Comparison of ENCODE assay signal across 22 mouse cellular contexts in the genomic region with DNA sequence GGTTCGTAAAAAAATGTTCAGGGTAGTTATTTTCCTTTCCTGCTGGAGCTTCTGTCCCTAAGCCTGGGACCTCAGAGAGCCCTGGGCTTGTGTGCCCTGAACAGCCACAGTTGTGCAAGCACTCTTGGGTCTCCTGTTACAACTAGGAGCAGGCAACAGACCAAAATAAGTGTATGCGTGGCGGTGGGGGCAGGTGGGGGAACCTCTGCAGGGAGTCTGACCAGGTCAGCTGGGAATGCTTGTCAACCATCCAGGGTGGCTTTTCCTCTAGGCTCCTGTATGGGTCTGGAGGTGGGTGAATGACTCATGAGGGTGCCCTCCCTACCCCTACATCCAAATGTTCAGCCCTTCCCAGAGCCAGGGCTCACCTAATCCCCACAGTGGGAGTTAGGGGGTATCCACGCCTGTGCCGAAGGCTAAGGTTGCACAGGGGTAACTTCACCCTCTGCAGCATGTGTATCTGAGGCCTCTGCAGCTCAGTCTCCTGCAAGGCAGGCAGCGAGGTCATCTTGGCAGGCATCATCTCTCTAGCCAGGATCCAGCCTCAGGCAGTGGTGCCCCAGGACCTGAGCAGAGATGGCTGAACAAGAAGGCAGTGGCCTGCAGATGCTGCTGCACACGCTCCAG. TPM values are rescaled to one million over a fixed set of nuclear protein-coding genes. Genes with fewer than 3 reads are reported as not detected.
DNase-seq lines count a peak whose midpoint lies in the region; ATAC-seq and TF ChIP-seq lines count a peak whose summit lies in the region.
"Had no signal": no experiment of that assay in that cellular context is flagged by ENCODE, and none has a peak within 500 bp of the region (broad histone marks: within the 10 kb centered on the region; RNA-seq: fewer than 3 reads in every experiment).

A gene (plus strand): TSS at position 577 of the 627 bp plus-strand sequence.

- ATAC-seq in hindbrain, embryonic 12.5 days (ENCODE audit: low FRiP score): no peak
- no peak for ATAC-seq in hindbrain, embryonic 14.5 days (ENCODE audit: low FRiP score)
- no peak for ATAC-seq in midbrain, embryonic 12.5 days (ENCODE audit: low FRiP score, low read depth)
- no peak for ATAC-seq in midbrain, embryonic 11.5 days (ENCODE audit: low FRiP score)
- peak; percentile 23; the same call in 1 of the 2 replicates for ATAC-seq in midbrain, postnatal 0 days (ENCODE audit: low FRiP score)
- ATAC-seq: forebrain, embryonic 15.5 days; intestine, embryonic 15.5 days had no signal

- TF ChIP-seq CTCF in midbrain, postnatal 0 days (IDR thresholded peaks at IDR 0.05): no peak

- 0 out of 2 replicates have a peak within 1 kb of the TSS, but pooled peaks have one; percentile 4 for H3K27ac ChIP-seq in hindbrain, embryonic 12.5 days
- H3K27ac ChIP-seq in hindbrain, embryonic 14.5 days: no peak within 1 kb of the TSS
- 0 out of 2 replicates have a peak within 1 kb of the TSS, but pooled peaks have one; percentile 15 for H3K27ac ChIP-seq in midbrain, embryonic 12.5 days (replicated peaks)
- no peak within 1 kb of the TSS for H3K27ac ChIP-seq in midbrain, embryonic 11.5 days (ENCODE audit: low read depth, low read length)
- no peak within 1 kb of the TSS for H3K27ac ChIP-seq in midbrain, postnatal 0 days (ENCODE audit: low read depth, low read length)
- H3K27ac ChIP-seq: forebrain, embryonic 15.5 days; heart, embryonic 10.5 days; intestine, embryonic 15.5 days; kidney, postnatal 0 days; left cerebral cortex, adult 2 months had no signal

- no peaks in the 10 kb centered on the region for H3K36me3 ChIP-seq in hindbrain, embryonic 12.5 days
- no peaks in the 10 kb centered on the region for H3K36me3 ChIP-seq in hindbrain, embryonic 14.5 days (replicated peaks; ENCODE audit: control insufficient read depth, insufficient read depth)
- no peaks in the 10 kb centered on the region for H3K36me3 ChIP-seq in midbrain, embryonic 12.5 days
- no peaks in the 10 kb centered on the region for H3K36me3 ChIP-seq in midbrain, embryonic 11.5 days (ENCODE audit: control insufficient read depth, insufficient read depth, low read length)
- no peaks in the 10 kb centered on the region for H3K36me3 ChIP-seq in midbrain, postnatal 0 days (ENCODE audit: insufficient read depth, low read length)
- H3K36me3 ChIP-seq: forebrain, embryonic 15.5 days; heart, embryonic 10.5 days; intestine, embryonic 15.5 days had no signal

- DNase-seq in hindbrain, embryonic 14.5 days (ENCODE audit: low spot score): no peak
- DNase-seq in midbrain, embryonic 11.5 days (ENCODE audit: low spot score, missing footprints): no peak
- DNase-seq in gastrocnemius, postnatal 10 days: peak; percentile 34
- DNase-seq in midbrain, postnatal 0 days (ENCODE audit: low spot score): no peak
- no peak for DNase-seq in ovary, postnatal 14 days (ENCODE audit: low spot score)
- DNase-seq: adrenal gland, adult 2 months; cerebellum, adult 11 months; cerebellum, postnatal 14 days; embryo, embryonic 11 days; heart, postnatal 14 days; lung, postnatal 14 days; right cerebral cortex, adult 18-20 months; spleen, adult 18-20 months had no signal

- H3K4me2 ChIP-seq in hindbrain, embryonic 12.5 days (replicated peaks): no peak within 1 kb of the TSS
- no peak within 1 kb of the TSS for H3K4me2 ChIP-seq in hindbrain, embryonic 14.5 days (replicated peaks)
- H3K4me2 ChIP-seq in midbrain, embryonic 12.5 days (replicated peaks): no peak within 1 kb of the TSS
- no peak within 1 kb of the TSS for H3K4me2 ChIP-seq in midbrain, embryonic 11.5 days
- no peak within 1 kb of the TSS for H3K4me2 ChIP-seq in midbrain, postnatal 0 days (ENCODE audit: low read depth, low read length, poor library complexity, severe bottlenecking)
- H3K4me2 ChIP-seq: forebrain, embryonic 15.5 days; intestine, embryonic 15.5 days had no signal

- no peaks in the 10 kb centered on the region for H3K4me1 ChIP-seq in hindbrain, embryonic 12.5 days
- H3K4me1 ChIP-seq in hindbrain, embryonic 14.5 days (replicated peaks; ENCODE audit: control insufficient read depth, insufficient read depth, low read length): no peaks in the 10 kb centered on the region
- no peaks in the 10 kb centered on the region for H3K4me1 ChIP-seq in midbrain, embryonic 12.5 days
- no peaks in the 10 kb centered on the region for H3K4me1 ChIP-seq in midbrain, embryonic 11.5 days (ENCODE audit: control insufficient read depth, insufficient read depth, low read length)
- H3K4me1 ChIP-seq in midbrain, postnatal 0 days (ENCODE audit: insufficient read depth, low read length): no peaks in the 10 kb centered on the region
- H3K4me1 ChIP-seq: forebrain, embryonic 15.5 days; heart, embryonic 10.5 days; intestine, embryonic 15.5 days had no signal

- no peak within 1 kb of the TSS for H3K4me3 ChIP-seq in hindbrain, embryonic 12.5 days
- no peak within 1 kb of the TSS for H3K4me3 ChIP-seq in hindbrain, embryonic 14.5 days (replicated peaks; ENCODE audit: low read length)
- H3K4me3 ChIP-seq in midbrain, embryonic 12.5 days: no peak within 1 kb of the TSS
- H3K4me3 ChIP-seq in midbrain, embryonic 11.5 days (ENCODE audit: low read depth, low read length): no peak within 1 kb of the TSS
- no peak within 1 kb of the TSS for H3K4me3 ChIP-seq in midbrain, postnatal 0 days (ENCODE audit: low read depth, low read length)
- H3K4me3 ChIP-seq: forebrain, embryonic 15.5 days; heart, embryonic 10.5 days; intestine, embryonic 15.5 days; left cerebral cortex, adult 2 months had no signal

- 58% methylated on average over 7 of the region's 7 CpGs for WGBS in hindbrain, embryonic 12.5 days
- WGBS in hindbrain, embryonic 14.5 days: 69% methylated on average over 7 of the region's 7 CpGs
- 60% methylated on average over 7 of the region's 7 CpGs for WGBS in midbrain, embryonic 12.5 days
- 62% methylated on average over 7 of the region's 7 CpGs for WGBS in midbrain, embryonic 11.5 days
- WGBS in midbrain, postnatal 0 days: 67% methylated on average over 7 of the region's 7 CpGs

- no peaks in the 10 kb centered on the region for H3K27me3 ChIP-seq in hindbrain, embryonic 12.5 days
- H3K27me3 ChIP-seq in hindbrain, embryonic 14.5 days (ENCODE audit: control insufficient read depth, insufficient read depth, low read length): no peaks in the 10 kb centered on the region
- H3K27me3 ChIP-seq in midbrain, embryonic 12.5 days: no peaks in the 10 kb centered on the region
- no peaks in the 10 kb centered on the region for H3K27me3 ChIP-seq in midbrain, embryonic 11.5 days (ENCODE audit: control insufficient read depth, insufficient read depth, low read length)
- H3K27me3 ChIP-seq in midbrain, postnatal 0 days (ENCODE audit: insufficient read depth, low read length): no peaks in the 10 kb centered on the region
- H3K27me3 ChIP-seq: forebrain, embryonic 15.5 days; intestine, embryonic 15.5 days had no signal

- H3K9me3 ChIP-seq in hindbrain, embryonic 12.5 days (replicated peaks): no peaks in the 10 kb centered on the region
- no peaks in the 10 kb centered on the region for H3K9me3 ChIP-seq in hindbrain, embryonic 14.5 days (ENCODE audit: control insufficient read depth, low read length)
- H3K9me3 ChIP-seq in midbrain, embryonic 12.5 days: no peaks in the 10 kb centered on the region
- H3K9me3 ChIP-seq in midbrain, embryonic 11.5 days (ENCODE audit: control insufficient read depth, low read length): no peaks in the 10 kb centered on the region
- H3K9me3 ChIP-seq in midbrain, postnatal 0 days (ENCODE audit: low read length): no peaks in the 10 kb centered on the region
- H3K9me3 ChIP-seq: forebrain, embryonic 15.5 days; heart, embryonic 10.5 days; intestine, embryonic 15.5 days had no signal

- no peak within 1 kb of the TSS for H3K9ac ChIP-seq in hindbrain, embryonic 12.5 days
- no peak within 1 kb of the TSS for H3K9ac ChIP-seq in hindbrain, embryonic 14.5 days
- no peak within 1 kb of the TSS for H3K9ac ChIP-seq in midbrain, embryonic 12.5 days (replicated peaks)
- H3K9ac ChIP-seq in midbrain, embryonic 11.5 days (ENCODE audit: low read length): no peak within 1 kb of the TSS
- 0 out of 2 replicates have a peak within 1 kb of the TSS, but pooled peaks have one; percentile 8 for H3K9ac ChIP-seq in midbrain, postnatal 0 days (replicated peaks; ENCODE audit: low read length, poor library complexity, severe bottlenecking)
- H3K9ac ChIP-seq: forebrain, embryonic 15.5 days; intestine, embryonic 15.5 days had no signal

RNA-seq across cellular contexts. Expression of the gene that starts here (rescaled TPM):
- polyA plus RNA-seq in hindbrain, embryonic 12.5 days (2016; fragmentation: Nextera tagmentation; extraction: Ambion mirVana): 0.08 and 0.16 TPM in 2 replicates
- polyA plus RNA-seq in hindbrain, embryonic 14.5 days (2014; fragmentation: Nextera tagmentation; extraction: Ambion mirVana): 0.11 TPM in 1 of 2 replicates, not detected in the other
- 0.06 and 0.14 TPM in 2 replicates for polyA plus RNA-seq in midbrain, embryonic 12.5 days (2016; fragmentation: Nextera tagmentation; extraction: Ambion mirVana)
- not detected in 2 replicates for polyA plus RNA-seq in midbrain, embryonic 11.5 days (2014; fragmentation: Nextera tagmentation; extraction: Ambion mirVana)
- total RNA-seq in gastrocnemius, postnatal 10 days (2021): 1 to 10 TPM; 5.4 to 8.2 TPM
- 0.52 and 0.55 TPM in 2 replicates for total RNA-seq in midbrain, postnatal 0 days (2014; rRNA removed)
- polyA plus RNA-seq in midbrain, postnatal 0 days (2015; fragmentation: Nextera tagmentation; extraction: Ambion mirVana): 0.05 and 0.09 TPM in 2 replicates
- total RNA-seq: adrenal gland, adult 2 months had no signal
- polyA plus RNA-seq: adrenal gland, adult 2 months; intestine, embryonic 15.5 days; kidney, postnatal 0 days; liver, embryonic 16.5 days; stomach, embryonic 14.5 days had no signal

Comparison
In these comparisons a context has a peak if more than half of its experiments do, and no peak if none do; other contexts are left out.
1. H3K27ac ChIP-seq: peak in hindbrain, embryonic 12.5 days (single experiment) and midbrain, embryonic 12.5 days (single experiment); none in hindbrain, embryonic 14.5 days (single experiment), midbrain, embryonic 11.5 days (single experiment) and midbrain, postnatal 0 days (single experiment).
2. Peak in ATAC-seq and H3K9ac ChIP-seq in midbrain, postnatal 0 days; RNA of the gene not detected or under 1 TPM.